Mouse (Mus musculus) liver, adult 2 months (tissue): ENCODE measurements around the gene Kmt2d. TPM values are rescaled to one million over a fixed set of nuclear protein-coding genes. Genes with fewer than 3 reads are reported as not detected.

Source experiments
- DNase-seq: peaks from one replicate; pipeline ENCODE4 v3.0.0-alpha.2; 2011; ENCODE audit warnings: low read depth, low spot score; ENCODE audit errors: extremely low read depth
- H3K27ac ChIP-seq: fragments of 200-500 bp; replicated peaks from 2 replicates; pipeline ENCODE4 v1.5.1; 2012; ENCODE audit warnings: low read depth, mild to moderate bottlenecking, control low read depth, inconsistent platforms, low read length; ENCODE audit not compliant: insufficient read depth
- H3K27me3 ChIP-seq: fragments of 200-500 bp; 2 replicates; pipeline ENCODE4 v1.6.1; 2012; ENCODE audit warnings: mild to moderate bottlenecking, moderate library complexity, low read length, inconsistent platforms; ENCODE audit not compliant: control insufficient read depth, insufficient read depth
- H3K36me3 ChIP-seq: fragments of 200-500 bp; 2 replicates; pipeline ENCODE4 v1.6.1; 2012; ENCODE audit warnings: low read length, inconsistent platforms; ENCODE audit not compliant: control insufficient read depth, insufficient read depth
- H3K4me1 ChIP-seq: fragments of 200-500 bp; 2 replicates; pipeline ENCODE4 v1.6.1; 2011; ENCODE audit warnings: low read length; ENCODE audit not compliant: control insufficient read depth, insufficient read depth
- H3K4me3 ChIP-seq: fragments of 200-500 bp; 2 replicates; pipeline ENCODE4 v1.5.1; 2011; ENCODE audit warnings: low read depth, mild to moderate bottlenecking, control low read depth, low read length, moderate library complexity; ENCODE audit not compliant: insufficient read depth
- H3K79me2 ChIP-seq: fragments of 200-500 bp; 2 replicates; pipeline ENCODE4 v1.6.1; 2012; ENCODE audit warnings: inconsistent platforms, mild to moderate bottlenecking, low read length, moderate library complexity; ENCODE audit not compliant: control insufficient read depth, insufficient read depth
- H3K9ac ChIP-seq: fragments of 200-500 bp; 2 replicates; pipeline ENCODE4 v1.6.1; 2012; ENCODE audit warnings: low read depth, mild to moderate bottlenecking, control low read depth, inconsistent platforms, low read length
- CTCF ChIP-seq: fragments of 200-500 bp; IDR thresholded peaks from 2 replicates; pipeline ENCODE4 v1.5.1; 2011; ENCODE audit warnings: low read depth, low read length, control low read depth
- POLR2A ChIP-seq: fragments of 200-500 bp; IDR thresholded peaks from 2 replicates; pipeline ENCODE4 v1.6.1; 2011; ENCODE audit warnings: low read length, control low read depth; ENCODE audit not compliant: insufficient read depth; ENCODE audit errors: extremely low read depth
- WGBS: fragments of 180-500 bp; shearing (Covaris S2); methylation state at CpG from one replicate; pipeline ENCODE4 v1.1.7; 2018; 5-methylcytosine and 5-hydroxymethylcytosine counted together
- polyA plus RNA-seq: library from polyadenylated mRNA; depleted of rRNA; stranded (reverse); fragments of >200 nt; gene quantifications from 2 replicates; pipeline ENCODE4 v1.2.3, GENCODE M21; 2012
- total RNA-seq: library from RNA; depleted of rRNA; stranded (reverse); fragments of >200 nt; gene quantifications from 2 replicates; pipeline ENCODE4 v1.2.3, GENCODE M21; 2014

The Kmt2d gene
- total and polyA plus RNA-seq, 2 experiments: 6.6 to 10.3 TPM

GRCm38 (mm10) chr15:98863451-98863958, 7.5 kb downstream of the Kmt2d start:
- Histone ChIP-seq H3K27me3 (no peaks in the 10 kb centered on the region), H3K27ac (no peak overlapping the region), H3K9ac (no peak overlapping the region), H3K4me1 (peaks cover 10% of the 10 kb centered on the region), H3K4me3 (no peak overlapping the region), H3K36me3 (peaks cover 57% of the 10 kb centered on the region), H3K79me2 (peaks cover 24% of the 10 kb centered on the region)
- 94% methylated on average over 12 of the region's 12 CpGs for WGBS
- no peak for TF ChIP-seq POLR2A
- no peak for DNase-seq

- no peak overlapping the region for H3K27ac ChIP-seq
- peaks cover 67% of the 10 kb centered on the region for H3K36me3 ChIP-seq
- no peak for DNase-seq
- H3K79me2 ChIP-seq: peaks cover 26% of the 10 kb centered on the region
- H3K4me3 ChIP-seq: no peak overlapping the region
- no peaks in the 10 kb centered on the region for H3K27me3 ChIP-seq
- H3K9ac ChIP-seq: no peak overlapping the region
- 86% methylated on average over 21 of the region's 21 CpGs for WGBS
- H3K4me1 ChIP-seq: no peaks in the 10 kb centered on the region
- TF ChIP-seq CTCF (no peak), POLR2A (no peak)
Measured at GRCm38 (mm10) chr15:98861701-98862410, 9.1 kb downstream of the Kmt2d start.

DNA sequence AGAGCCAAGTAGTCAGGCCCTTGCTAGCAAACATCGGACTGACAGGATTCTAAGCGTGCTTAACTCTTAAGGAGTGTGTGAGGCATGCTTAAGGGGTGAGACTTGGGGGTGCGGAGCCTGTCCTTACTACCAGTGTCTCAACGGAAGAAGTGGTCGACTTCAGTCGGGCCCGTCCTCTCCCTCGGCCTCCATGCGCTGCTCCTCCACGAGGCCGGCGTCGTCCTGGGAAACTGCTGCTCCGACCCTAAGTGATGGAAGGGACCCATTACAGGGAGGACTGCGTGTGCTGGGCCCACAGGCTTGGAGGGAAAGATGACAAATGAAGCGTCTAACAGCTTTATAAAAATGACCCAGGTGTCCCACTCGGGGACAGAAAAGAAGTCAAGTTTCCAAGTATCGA, 10.1 kb downstream of the Kmt2d start:
- 95% methylated on average over 18 of the region's 18 CpGs for WGBS
- peaks cover 60% of the 10 kb centered on the region for H3K36me3 ChIP-seq
- no peak for DNase-seq

DNA sequence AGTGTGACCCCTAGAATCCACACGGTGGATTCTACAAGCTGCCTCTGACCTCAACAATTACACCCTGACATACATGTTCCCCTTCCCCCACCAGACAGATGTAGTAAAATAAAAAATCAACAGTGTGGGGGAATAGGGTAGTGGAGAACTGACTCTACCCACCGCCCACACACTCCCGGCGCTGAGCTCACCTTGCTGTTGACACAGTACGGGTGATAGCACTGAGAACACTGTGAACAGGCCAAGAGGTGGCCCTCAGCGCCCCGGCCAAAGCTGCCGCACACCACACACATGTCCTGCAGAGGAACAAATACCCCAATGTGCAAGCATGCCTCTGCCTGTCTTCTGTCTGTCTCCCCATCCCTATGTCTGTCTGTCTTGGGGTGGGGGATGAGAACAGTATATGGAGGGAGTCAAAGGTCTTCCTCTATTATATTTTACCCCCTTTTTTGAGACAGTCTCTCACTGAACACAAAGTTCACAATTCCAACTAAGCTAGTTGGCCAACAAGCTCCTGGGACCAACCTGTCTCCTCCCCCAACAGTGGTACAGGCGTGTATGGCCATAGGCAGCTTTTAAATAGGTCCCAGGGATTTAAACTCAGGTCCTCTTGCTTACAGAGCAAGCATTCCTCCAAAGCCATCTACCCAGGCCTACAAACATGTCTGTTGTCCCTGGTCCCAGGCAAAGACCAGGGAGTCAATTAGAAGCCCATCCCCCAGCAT, 11.5 kb downstream of the Kmt2d start:
- no peaks in the 10 kb centered on the region for H3K4me1 ChIP-seq
- peaks cover 59% of the 10 kb centered on the region for H3K36me3 ChIP-seq
- TF ChIP-seq CTCF: no peak
- no peak for TF ChIP-seq POLR2A
- no peaks in the 10 kb centered on the region for H3K27me3 ChIP-seq
- DNase-seq: no peak
- peaks cover 29% of the 10 kb centered on the region for H3K79me2 ChIP-seq
- H3K27ac ChIP-seq: no peak overlapping the region
- 56% methylated on average over 9 of the region's 9 CpGs for WGBS
- no peak overlapping the region for H3K9ac ChIP-seq
- no peak overlapping the region for H3K4me3 ChIP-seq

More for the DNA sequence above, 10.1 kb downstream of the Kmt2d start:
- Histone ChIP-seq H3K27me3 (no peaks in the 10 kb centered on the region), H3K4me1 (no peaks in the 10 kb centered on the region), H3K9ac (no peak overlapping the region), H3K27ac (no peak overlapping the region), H3K79me2 (peaks cover 25% of the 10 kb centered on the region), H3K4me3 (no peak overlapping the region)
- TF ChIP-seq POLR2A: no peak
- TF ChIP-seq CTCF: no peak

- no peak for DNase-seq
- 92% methylated on average over 16 of the region's 16 CpGs for WGBS
- H3K27me3 ChIP-seq: no peaks in the 10 kb centered on the region
- peaks cover 50% of the 10 kb centered on the region for H3K36me3 ChIP-seq
- TF ChIP-seq POLR2A (no peak), CTCF (no peak)
- H3K4me3 ChIP-seq: no peak overlapping the region
- no peak overlapping the region for H3K9ac ChIP-seq
- H3K4me1 ChIP-seq: no peaks in the 10 kb centered on the region
- peaks cover 29% of the 10 kb centered on the region for H3K79me2 ChIP-seq
- H3K27ac ChIP-seq: no peak overlapping the region
Measured at GRCm38 (mm10) chr15:98854214-98854613, 16.8 kb downstream of the Kmt2d start.
